Mouse (Mus musculus) c-Kit-positive CD71-positive TER-119-negative erythroid progenitor cells, embryonic 14.5 days (primary cell): ENCODE results near the gene Hip1r.
A peak's percentile ranks its signal among the peaks of the same experiment; 100 is the strongest.

Experiments
- DNase-seq: peaks from one replicate; pipeline ENCODE4 v3.0.0-alpha.2; 2013; ENCODE audit warnings: low read depth

Gene Hip1r

GRCm38 (mm10) chr5:124017941-124018340 is 44.5 kb downstream of the Hip1r start:
- DNase-seq: no peak

- DNase-seq: no peak
These were observed 45.2 kb downstream of the Hip1r start for GRCm38 (mm10) chr5:124018651-124019050.

- peak; percentile 65 for DNase-seq
These were observed 46.2 kb downstream of the Hip1r start for GRCm38 (mm10) chr5:124019348-124020216.

GRCm38 (mm10) chr5:124021148-124021547 is 47.7 kb downstream of the Hip1r start:
- no peak for DNase-seq

- no peak for DNase-seq
These were observed 48.3 kb downstream of the Hip1r start for GRCm38 (mm10) chr5:124021701-124022100.

GRCm38 (mm10) chr5:124022365-124022764 is 48.9 kb downstream of the Hip1r start:
- no peak for DNase-seq

- no peak for DNase-seq
These were observed 51.2 kb downstream of the Hip1r start for GRCm38 (mm10) chr5:124024677-124025076.

- no peak for DNase-seq
These were observed 51.7 kb downstream of the Hip1r start for GRCm38 (mm10) chr5:124025146-124025545.

GRCm38 (mm10) chr5:124025587-124026441 is 52.4 kb downstream of the Hip1r start:
- no peak for DNase-seq

GRCm38 (mm10) chr5:124026568-124026967 is 53.1 kb downstream of the Hip1r start:
- DNase-seq: no peak

- no peak for DNase-seq
These were observed 54.5 kb downstream of the Hip1r start for GRCm38 (mm10) chr5:124027702-124028470.

GRCm38 (mm10) chr5:124028680-124029079 is 55.3 kb downstream of the Hip1r start:
- no peak for DNase-seq

- no peak for DNase-seq
These were observed 56.0 kb downstream of the Hip1r start for GRCm38 (mm10) chr5:124029220-124030035.

GRCm38 (mm10) chr5:124030386-124031067 is 57.1 kb downstream of the Hip1r start:
- DNase-seq: no peak

GRCm38 (mm10) chr5:124031068-124031955 is 57.9 kb downstream of the Hip1r start:
- no peak for DNase-seq

- DNase-seq: peak; percentile 81
These were observed 58.6 kb downstream of the Hip1r start, which contains the start of gene Vps37b for GRCm38 (mm10) chr5:124032001-124032508. Gene Vps37b, minus strand, starts transcription at chr5:124032270.

- DNase-seq: no peak
These were observed 61.0 kb downstream of the Hip1r start for GRCm38 (mm10) chr5:124034471-124034870.

- no peak for DNase-seq
These were observed 62.0 kb downstream of the Hip1r start for GRCm38 (mm10) chr5:124035406-124035805.

- no peak for DNase-seq
These were observed 62.4 kb downstream of the Hip1r start for GRCm38 (mm10) chr5:124035806-124036205.
